Mouse (Mus musculus) cerebellum, adult 8-10 months (tissue): Measurements from ENCODE around the gene Ip6k2.

Source experiments
- DNase-seq: peaks from one replicate; pipeline ENCODE4 v3.0.0; 2022

Ip6k2 gene

GRCm38 (mm10) chr9:108824755-108825413, 41.3 kb downstream of the Ip6k2 start:
- peak; percentile 99 for DNase-seq

DNA sequence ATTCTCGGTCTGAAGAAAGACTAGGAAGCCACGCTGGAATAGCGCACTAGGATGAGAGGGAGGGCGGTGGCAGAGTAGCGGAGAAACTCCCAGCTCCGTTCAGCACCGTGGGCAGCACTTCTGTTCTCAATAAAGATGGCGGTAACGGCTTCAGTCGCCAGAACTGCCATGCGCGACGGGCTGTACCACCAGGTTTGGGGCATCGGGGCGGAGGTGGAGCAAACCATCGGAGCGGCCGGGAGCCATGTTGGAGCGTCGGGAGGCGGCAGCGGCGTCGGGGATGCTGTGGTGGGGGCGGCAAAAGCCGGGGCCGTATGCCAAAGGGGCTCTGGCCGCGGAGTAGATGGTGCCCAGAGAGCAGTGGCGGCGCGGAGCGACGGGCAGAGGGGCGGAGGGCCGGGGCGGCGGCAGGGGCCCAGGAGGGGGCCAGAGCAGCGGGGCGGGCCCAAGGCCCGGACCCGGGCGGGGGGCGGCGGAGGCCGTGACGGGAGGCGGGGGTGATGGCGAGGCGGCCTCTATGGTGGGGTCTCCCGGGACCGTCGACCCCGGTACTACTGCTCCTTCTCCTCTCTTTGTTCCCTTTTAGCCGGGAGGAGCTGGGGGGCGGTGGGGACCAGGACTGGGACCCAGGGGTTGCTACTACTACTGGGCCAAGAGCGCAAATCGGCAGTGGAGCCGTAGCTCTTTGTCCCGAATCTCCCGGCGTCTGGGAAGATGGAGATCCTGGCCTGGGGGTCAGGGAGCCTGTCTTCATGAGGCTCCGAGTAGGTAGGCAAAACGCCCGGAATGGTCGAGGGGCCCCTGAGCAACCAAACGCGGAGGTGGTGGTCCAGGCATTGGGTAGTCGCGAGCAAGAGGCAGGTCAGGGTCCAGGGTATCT, 42.5 kb downstream of the Ip6k2 start, which contains the start of gene Celsr3:
Gene Celsr3 (plus strand): TSS at position 501 of the 880 bp plus-strand sequence.
- DNase-seq, result peak; percentile 92

DNA sequence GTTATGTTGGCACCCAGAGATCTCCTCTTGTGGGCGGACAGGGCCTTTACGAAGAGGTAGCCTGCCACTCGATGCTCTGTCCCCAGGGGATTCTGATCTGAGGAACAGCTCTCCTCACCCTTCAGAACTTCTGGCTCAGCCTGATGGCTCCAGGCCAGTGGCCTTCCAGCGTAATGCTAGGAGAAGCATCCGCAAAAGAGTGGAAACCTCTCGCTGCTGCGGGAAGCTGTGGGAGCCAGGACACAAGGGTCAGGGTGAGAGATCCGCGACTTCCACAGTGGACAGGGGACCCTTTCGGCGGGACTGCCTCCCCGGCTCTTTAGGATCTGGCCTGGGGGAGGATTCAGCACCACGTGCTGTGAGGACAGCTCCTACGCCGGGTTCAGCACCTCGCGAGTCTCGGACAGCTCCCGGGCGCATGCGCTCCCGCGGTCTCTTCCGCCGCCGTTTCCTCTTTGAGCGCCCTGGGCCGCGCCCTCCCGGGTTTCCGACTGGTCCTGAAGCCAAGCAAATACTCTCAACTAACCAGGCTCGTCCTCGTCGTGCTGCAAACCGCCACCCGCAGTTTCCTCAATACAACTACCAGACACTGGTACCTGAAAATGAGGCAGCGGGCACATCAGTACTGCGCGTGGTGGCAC, 43.2 kb downstream of the Ip6k2 start:
- DNase-seq, result peak; percentile 78

- no peak for DNase-seq
These were observed 43.9 kb downstream of the Ip6k2 start for GRCm38 (mm10) chr9:108827454-108827853.

DNA sequence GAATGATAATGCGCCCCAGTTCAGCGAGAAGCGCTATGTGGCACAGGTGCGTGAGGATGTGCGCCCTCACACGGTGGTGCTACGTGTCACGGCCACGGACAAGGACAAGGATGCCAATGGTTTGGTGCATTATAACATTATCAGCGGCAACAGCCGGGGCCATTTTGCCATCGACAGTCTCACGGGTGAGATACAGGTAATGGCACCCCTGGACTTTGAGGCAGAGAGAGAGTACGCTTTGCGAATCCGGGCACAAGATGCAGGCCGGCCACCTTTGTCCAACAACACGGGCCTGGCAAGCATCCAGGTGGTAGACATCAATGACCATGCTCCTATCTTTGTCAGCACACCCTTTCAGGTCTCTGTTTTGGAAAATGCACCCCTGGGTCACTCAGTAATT, 44.3 kb downstream of the Ip6k2 start:
- peak; percentile 52 for DNase-seq

GRCm38 (mm10) chr9:108831637-108832036, 48.0 kb downstream of the Ip6k2 start:
- no peak for DNase-seq

- peak; percentile 69 for DNase-seq
These were observed 49.0 kb downstream of the Ip6k2 start for GRCm38 (mm10) chr9:108832390-108833108.

GRCm38 (mm10) chr9:108842989-108843388, 59.4 kb downstream of the Ip6k2 start:
- peak; percentile 75 for DNase-seq

GRCm38 (mm10) chr9:108845390-108845789, 61.8 kb downstream of the Ip6k2 start:
- DNase-seq, result no peak

DNA sequence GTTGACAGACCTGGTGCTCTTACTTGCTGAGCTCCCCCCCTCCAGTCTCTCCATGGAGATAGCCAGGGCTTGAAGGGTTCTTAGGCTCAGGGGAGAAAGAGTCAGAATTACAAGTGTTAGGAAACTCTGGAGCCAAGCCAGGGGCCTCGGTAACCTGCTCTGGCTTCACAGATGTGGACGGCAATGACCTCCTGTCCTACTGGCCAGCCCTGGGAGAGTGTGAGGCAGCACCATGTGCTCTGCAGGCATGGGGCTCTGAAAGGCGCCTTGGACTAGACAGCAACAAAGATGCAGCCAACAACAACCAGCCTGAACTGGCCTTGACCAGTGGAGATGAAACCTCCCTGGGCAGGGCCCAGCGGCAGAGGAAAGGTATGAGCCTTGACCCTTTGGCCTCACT, 63.8 kb downstream of the Ip6k2 start:
- DNase-seq, result no peak

- DNase-seq, result no peak
These were observed 64.8 kb downstream of the Ip6k2 start for GRCm38 (mm10) chr9:108848419-108848818.

GRCm38 (mm10) chr9:108852976-108853375, 69.4 kb downstream of the Ip6k2 start, which contains the start of gene Slc26a6:
Gene Slc26a6, plus strand, starts transcription at chr9:108853283.
- DNase-seq, result no peak

- DNase-seq, result peak; percentile 92
These were observed 70.1 kb downstream of the Ip6k2 start for GRCm38 (mm10) chr9:108853635-108854240.

GRCm38 (mm10) chr9:108854241-108854696, 70.7 kb downstream of the Ip6k2 start:
- DNase-seq, result peak; percentile 76

- no peak for DNase-seq
These were observed 71.7 kb downstream of the Ip6k2 start for GRCm38 (mm10) chr9:108855335-108855734.
